Mouse (Mus musculus): ENCODE results near the gene Ppp1r37.
A peak's percentile ranks its signal among the peaks of the same experiment; 100 is the strongest.

Gene Ppp1r37

DNA sequence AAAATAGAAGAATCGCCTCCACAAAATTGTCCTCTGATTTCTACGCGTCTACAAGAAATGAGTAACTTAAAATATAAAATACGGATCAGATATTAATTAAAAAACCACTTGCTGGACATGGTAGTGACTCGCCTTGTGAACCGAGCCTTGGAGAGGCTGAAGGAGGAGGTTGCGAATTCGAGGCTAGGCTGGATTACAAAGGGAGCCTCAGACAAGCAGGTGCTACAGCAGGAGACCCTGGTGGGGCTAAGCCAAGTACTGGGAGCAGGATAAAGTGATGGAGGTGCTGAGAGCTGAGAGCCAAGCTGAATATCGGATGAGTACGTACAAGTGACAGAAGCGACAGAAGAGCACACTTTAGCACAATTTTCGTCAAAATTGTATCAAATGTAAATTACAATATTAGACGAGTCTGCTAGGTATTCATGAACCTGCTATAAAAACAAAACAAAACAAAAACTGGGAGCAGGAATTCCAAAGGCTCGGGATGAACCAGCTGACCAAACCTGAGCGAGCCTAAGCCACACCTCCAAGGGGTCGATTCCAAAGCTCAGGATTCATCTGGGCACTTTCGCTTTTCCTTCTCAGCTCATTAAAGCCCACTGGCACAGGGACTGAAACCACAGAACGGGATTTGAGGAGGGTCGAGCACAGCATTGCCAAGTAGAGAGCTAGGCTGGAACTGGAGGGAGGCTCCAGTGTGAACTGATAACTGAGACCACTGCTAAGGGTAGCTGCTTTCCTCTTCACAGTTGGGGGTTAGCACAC is at the start of gene Ppp1r37:
Gene Ppp1r37, minus strand, starts transcription at position 434 of the 768 bp plus-strand sequence.
- peak; percentile 20 for DNase-seq (ENCODE audit: low read depth)

DNA sequence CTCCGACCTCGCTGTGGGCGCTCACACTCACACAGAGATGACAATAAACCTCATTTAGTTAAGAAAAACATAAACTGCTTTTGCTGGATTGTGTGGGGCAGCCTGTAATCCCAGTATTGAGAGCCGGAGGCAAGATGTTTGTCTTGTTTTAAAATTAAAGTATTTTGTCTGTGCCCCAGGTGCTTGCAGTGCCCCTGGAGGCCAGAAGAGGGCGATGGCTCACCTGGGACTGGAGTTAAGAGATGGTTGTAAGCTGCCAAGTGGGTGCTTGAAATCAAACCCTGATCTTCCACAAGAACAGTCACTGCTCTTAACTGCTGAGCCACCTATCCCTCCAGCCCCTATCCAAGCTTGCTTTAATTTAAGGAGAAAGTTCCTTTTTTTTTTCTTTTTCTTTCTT is 48.1 kb upstream of the Ppp1r37 start:
- no peak for DNase-seq (ENCODE audit: low read depth)

DNA sequence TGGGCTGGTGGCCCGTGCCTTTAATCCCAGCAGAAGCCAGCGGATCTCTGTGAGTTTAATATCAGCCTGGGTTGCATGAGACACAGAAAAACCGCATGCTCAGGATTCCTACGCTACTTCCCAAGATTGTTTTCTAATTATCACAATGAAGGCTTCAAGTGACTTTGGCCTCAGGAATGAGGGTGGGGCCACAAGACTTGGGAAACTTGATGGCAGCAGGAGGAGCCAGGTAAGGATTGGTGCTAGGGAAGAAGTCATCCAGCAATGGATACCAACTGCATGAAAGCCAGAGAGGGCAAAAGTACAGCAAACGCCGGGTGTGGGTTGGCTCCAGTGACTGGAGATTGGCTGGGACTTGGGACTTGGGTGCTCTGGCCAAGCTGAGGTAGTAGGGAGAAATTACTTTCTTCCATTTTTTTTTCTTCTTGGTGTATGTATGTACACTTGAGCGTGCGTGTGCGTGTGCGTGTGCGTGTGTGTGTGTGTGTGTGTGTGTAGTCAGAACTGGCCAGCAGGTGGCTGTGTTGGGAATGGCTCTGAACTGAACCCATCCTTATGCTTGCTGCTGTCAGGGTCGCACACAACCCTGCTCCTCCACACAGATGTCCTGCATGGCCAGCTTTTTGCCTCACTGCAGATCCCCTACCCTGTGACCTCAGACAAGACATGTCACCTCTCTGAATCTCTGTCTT is 46.9 kb upstream of the Ppp1r37 start:
- no peak for DNase-seq (ENCODE audit: low read depth)

DNA sequence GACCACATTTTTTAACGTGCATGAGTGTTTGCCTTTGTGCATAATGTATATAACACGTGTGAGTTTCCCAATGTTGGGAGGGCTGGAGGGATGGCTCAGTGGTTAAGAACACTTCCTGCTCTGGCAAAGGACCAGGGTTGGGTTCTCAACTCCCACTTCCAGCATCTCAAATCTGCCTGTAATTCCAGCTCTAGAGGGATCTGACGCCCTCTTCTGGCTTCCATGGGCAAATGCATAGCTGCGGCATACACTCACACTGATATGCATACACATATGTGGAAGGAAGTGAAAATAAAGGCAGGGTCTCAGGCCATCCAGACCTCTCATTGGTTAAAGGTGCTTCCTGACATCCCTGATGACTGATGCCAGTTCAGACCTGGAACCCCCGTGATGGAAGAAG is 44.4 kb upstream of the Ppp1r37 start:
- DNase-seq (ENCODE audit: low read depth), result no peak

GRCm38 (mm10) chr7:19604606-19605214 is 41.8 kb upstream of the Ppp1r37 start:
- DNase-seq (ENCODE audit: low read depth), result peak; percentile 18

GRCm38 (mm10) chr7:19603849-19604605 is 41.2 kb upstream of the Ppp1r37 start, which contains the start of gene Clasrp:
Clasrp (minus strand) TSS chr7:19604486.
- DNase-seq (ENCODE audit: low read depth), result peak; percentile 96

- no peak for DNase-seq (ENCODE audit: low read depth)
These were observed 40.2 kb upstream of the Ppp1r37 start for GRCm38 (mm10) chr7:19603055-19603454.

DNA sequence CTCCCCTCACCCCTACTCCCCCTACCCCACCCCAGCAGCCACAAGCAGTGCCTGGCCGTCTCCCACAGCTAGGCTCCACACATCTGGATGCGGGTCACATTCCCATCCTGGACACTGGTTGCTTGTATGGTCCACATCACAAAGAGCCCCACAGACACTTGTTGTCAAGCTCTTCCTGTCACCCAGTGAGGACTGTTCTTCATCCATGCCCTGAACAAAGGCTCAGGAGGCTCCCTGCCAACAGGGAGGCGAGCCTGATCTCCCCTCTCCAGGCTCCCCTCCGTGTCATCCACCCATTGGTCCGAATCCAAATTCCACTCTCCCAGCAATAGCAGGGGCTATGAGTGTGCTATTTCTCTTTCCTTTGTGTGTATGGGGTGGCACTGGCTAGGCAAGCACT is 37.7 kb upstream of the Ppp1r37 start:
- DNase-seq (ENCODE audit: low read depth), result no peak

DNA sequence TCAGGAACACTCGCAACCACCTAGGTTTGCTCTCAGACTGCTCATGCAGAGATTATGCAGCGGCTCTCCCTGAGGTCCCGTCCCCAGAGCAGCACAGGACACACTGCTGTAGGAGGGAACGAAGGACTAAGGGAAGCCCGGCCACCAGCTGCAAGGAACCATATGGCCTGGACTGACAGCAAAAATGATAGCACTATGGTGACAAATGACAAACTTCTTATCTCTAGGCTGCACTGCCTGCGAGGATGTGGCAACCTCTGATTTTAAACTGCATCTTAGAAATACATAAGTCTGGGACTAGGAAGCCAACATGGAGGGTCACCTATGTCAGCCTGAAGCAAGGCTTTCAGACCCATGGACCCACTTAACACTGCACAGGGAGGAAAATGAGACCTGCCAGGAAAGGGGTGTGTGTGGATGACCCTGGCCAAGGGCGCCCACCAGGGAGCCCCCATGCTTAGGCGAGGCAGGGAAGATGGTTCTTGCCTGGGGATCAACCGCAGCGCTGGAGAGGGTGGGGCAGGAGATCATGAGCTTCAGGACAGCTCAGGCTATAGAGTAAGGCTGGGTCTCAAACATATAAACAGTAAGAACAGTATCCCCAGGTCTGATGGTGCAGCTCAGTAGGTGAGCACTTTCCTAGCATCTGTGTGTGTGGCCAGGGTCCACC is 30.3 kb upstream of the Ppp1r37 start:
- DNase-seq (ENCODE audit: low read depth), result no peak

DNA sequence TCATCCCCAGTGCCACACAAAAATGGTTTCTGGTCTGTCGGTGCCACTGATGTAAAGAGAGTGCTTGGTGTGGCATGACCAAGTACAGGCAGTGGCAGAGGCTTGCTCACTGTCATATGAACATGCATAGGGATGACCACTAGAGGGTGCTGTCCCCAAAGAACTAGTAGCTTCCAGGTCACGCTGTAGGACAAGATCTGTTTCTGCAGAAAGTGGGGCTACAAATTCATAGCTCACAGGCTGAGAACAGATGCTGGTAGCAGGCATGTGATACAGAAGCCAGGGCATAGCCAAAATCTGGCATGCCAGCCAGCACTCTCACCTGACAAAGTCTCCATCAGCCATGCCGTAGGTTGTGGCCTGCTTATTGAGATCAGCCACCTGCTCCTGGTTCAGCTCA is 27.0 kb upstream of the Ppp1r37 start:
- peak; percentile 88 for DNase-seq (ENCODE audit: low read depth)

GRCm38 (mm10) chr7:19589207-19589606 is 26.3 kb upstream of the Ppp1r37 start:
- peak; percentile 77 for DNase-seq (ENCODE audit: low read depth)

- no peak for DNase-seq (ENCODE audit: low read depth)
These were observed 23.4 kb upstream of the Ppp1r37 start for GRCm38 (mm10) chr7:19586269-19586668.

DNA sequence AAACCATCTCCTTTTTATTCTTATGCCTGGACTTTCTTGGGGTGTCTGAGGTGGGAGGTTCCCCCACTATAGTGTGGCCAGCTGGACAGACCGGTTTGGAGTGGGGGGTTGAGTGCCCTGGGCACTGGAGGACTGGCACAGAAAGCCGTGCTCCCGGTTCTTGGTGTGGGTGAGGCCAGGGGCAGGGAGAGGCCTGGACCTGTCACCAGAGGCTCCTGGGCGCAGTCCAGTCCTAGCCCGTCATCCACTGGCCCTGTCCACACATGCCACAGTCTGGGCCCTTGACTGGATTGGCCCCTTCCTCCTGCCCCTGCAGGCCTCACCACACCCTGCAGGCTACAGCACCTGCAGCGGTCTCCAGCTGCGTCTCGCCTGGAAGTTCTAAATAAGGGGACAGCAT is 17.8 kb upstream of the Ppp1r37 start:
- no peak for DNase-seq (ENCODE audit: low read depth)

- no peak for DNase-seq (ENCODE audit: low read depth)
These were observed 16.9 kb upstream of the Ppp1r37 start for GRCm38 (mm10) chr7:19579751-19580150.

DNA sequence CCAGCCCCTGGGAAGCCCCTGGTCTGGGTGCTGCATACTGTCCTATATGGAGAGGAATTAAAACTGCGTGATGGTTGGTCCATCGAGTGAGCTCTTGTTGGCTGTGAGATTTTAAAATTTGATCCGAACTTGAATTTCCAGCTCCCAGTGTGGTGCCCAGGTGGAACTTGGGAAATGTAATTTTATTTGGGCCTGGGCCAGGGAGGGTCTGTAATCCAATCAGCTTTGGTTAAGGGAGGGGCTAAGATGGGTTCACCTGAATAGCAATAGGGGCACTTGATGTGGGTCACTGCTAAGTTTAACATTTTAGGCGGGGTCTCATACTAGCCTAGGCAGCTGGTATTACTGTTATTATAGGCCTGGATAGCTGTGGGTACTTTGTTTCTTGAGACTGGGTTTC is 15.6 kb upstream of the Ppp1r37 start:
- DNase-seq (ENCODE audit: low read depth), result no peak

GRCm38 (mm10) chr7:19577877-19578414 is 15.1 kb upstream of the Ppp1r37 start:
- DNase-seq (ENCODE audit: low read depth), result peak; percentile 87

- DNase-seq (ENCODE audit: low read depth), result peak; percentile 71
These were observed 14.4 kb upstream of the Ppp1r37 start, which contains the start of the genes Zfp296 and Gemin7 for GRCm38 (mm10) chr7:19577141-19577852. Zfp296 (plus strand) TSS chr7:19577287. Gemin7 (minus strand) TSS chr7:19577595.

GRCm38 (mm10) chr7:19575559-19575958 is 12.7 kb upstream of the Ppp1r37 start:
- DNase-seq (ENCODE audit: low read depth), result no peak

- no peak for DNase-seq (ENCODE audit: low read depth)
These were observed 10.9 kb upstream of the Ppp1r37 start for GRCm38 (mm10) chr7:19573776-19574140.

- DNase-seq (ENCODE audit: low read depth), result peak; percentile 85
These were observed 10.3 kb upstream of the Ppp1r37 start for GRCm38 (mm10) chr7:19572926-19573775.
